Mouse (Mus musculus): Measurements from ENCODE around the gene Ctnna3. TPM values are rescaled to one million over a fixed set of nuclear protein-coding genes. Genes with fewer than 3 reads are reported as not detected.

Gene Ctnna3
- total and polyA plus RNA-seq, 3 experiments = not detected

GRCm38 (mm10) chr10:64089680-64090460 lies 660.0 kb downstream of the Ctnna3 start, which contains the start of gene Lrrtm3:
Gene Lrrtm3, minus strand, starts transcription at chr10:64090277.
- Histone ChIP-seq H3K9ac (ENCODE audit: control insufficient read depth, low read depth, low read length, poor library complexity, severe bottlenecking) (no peak within 1 kb of the TSS), H3K79me2 (ENCODE audit: control insufficient read depth, insufficient read depth, low read length, poor library complexity) (no peaks in the 10 kb centered on the region), H3K27me3 (ENCODE audit: control insufficient read depth in 1 of 2, insufficient read depth in 2 of 2, low read length in 2 of 2) (no peaks in the 10 kb centered on the region), H3K4me1 (ENCODE audit: control insufficient read depth in 1 of 2, insufficient read depth in 2 of 2, low read length in 2 of 2) (no peaks in the 10 kb centered on the region), H3K4me3 (ENCODE audit: control insufficient read depth in 1 of 2, insufficient read depth in 1 of 2, low read depth in 2 of 2, low read length in 2 of 2) (no peak within 1 kb of the TSS), H3K27ac (ENCODE audit: control insufficient read depth, low read depth, low read length) (no peak within 1 kb of the TSS), H3K9me3 (replicated peaks; ENCODE audit: insufficient read depth, low read length) (no peaks in the 10 kb centered on the region), H3K36me3 (ENCODE audit: control insufficient read depth in 1 of 2, insufficient read depth in 2 of 2, low read length in 2 of 2) (no peaks in the 10 kb centered on the region)
- TF ChIP-seq MAX (IDR thresholded peaks at IDR 0.05; ENCODE audit: low read length) (no peak), BHLHE40 (IDR thresholded peaks at IDR 0.05; ENCODE audit: borderline replicate concordance, low read depth, low read length) (no peak), MAZ (IDR thresholded peaks at IDR 0.05; ENCODE audit: low read depth, low read length) (no peak), RAD21 (IDR thresholded peaks at IDR 0.05; ENCODE audit: low read depth, low read length) (no peak), CTCF (IDR thresholded peaks at IDR 0.05 in 2 of 3, conservative IDR thresholded peaks at IDR 0.05 in 1 of 3; ENCODE audit: control insufficient read depth in 1 of 3, insufficient read depth in 1 of 3, low read depth in 2 of 3, low read length in 3 of 3, poor library complexity in 1 of 3, severe bottlenecking in 1 of 3) (no peak), TBP (IDR thresholded peaks at IDR 0.05; ENCODE audit: low read depth, low read length) (no peak), NELFE (IDR thresholded peaks at IDR 0.05; ENCODE audit: low read depth, low read length) (no peak), ZNF384 (IDR thresholded peaks at IDR 0.05; ENCODE audit: low read depth, low read length) (no peak)
- DNase-seq (ENCODE audit: low read depth, low spot score) = no peak

DNA sequence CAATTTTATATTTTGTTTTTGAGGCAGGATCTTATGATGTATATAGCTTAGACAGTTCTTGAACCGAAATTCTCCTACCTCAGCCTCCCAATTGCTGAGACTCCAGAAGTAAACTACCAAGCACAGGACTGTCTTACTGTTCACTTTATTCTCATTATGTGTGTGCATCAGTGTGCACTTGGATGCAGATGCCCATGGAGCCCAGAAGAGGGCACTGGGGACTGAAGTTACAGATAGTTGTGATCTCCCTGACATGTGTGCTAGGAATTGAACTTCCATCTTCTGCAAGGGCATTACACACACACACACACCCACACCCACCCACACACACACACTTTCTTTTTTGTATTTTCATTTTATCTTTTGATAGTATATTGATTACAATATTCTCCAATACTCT lies 666.6 kb downstream of the Ctnna3 start:
- Histone ChIP-seq H3K4me3 (ENCODE audit: control insufficient read depth in 1 of 2, insufficient read depth in 1 of 2, low read depth in 2 of 2, low read length in 2 of 2) (no peak overlapping the region), H3K27me3 (ENCODE audit: control insufficient read depth in 1 of 2, insufficient read depth in 2 of 2, low read length in 2 of 2) (no peaks in the 10 kb centered on the region), H3K4me1 (ENCODE audit: control insufficient read depth in 1 of 2, insufficient read depth in 2 of 2, low read length in 2 of 2) (no peaks in the 10 kb centered on the region), H3K36me3 (ENCODE audit: control insufficient read depth in 1 of 2, insufficient read depth in 2 of 2, low read length in 2 of 2) (no peaks in the 10 kb centered on the region), H3K9ac (ENCODE audit: control insufficient read depth, low read depth, low read length, poor library complexity, severe bottlenecking) (no peak overlapping the region), H3K27ac (ENCODE audit: control insufficient read depth, low read depth, low read length) (no peak overlapping the region), H3K9me3 (replicated peaks; ENCODE audit: insufficient read depth, low read length) (no peaks in the 10 kb centered on the region), H3K79me2 (ENCODE audit: control insufficient read depth, insufficient read depth, low read length, poor library complexity) (no peaks in the 10 kb centered on the region)
- TF ChIP-seq E2F4 (IDR thresholded peaks at IDR 0.05; ENCODE audit: borderline replicate concordance, low read depth, low read length) (no peak), NELFE (IDR thresholded peaks at IDR 0.05; ENCODE audit: low read depth, low read length) (no peak), JUND (IDR thresholded peaks at IDR 0.05; ENCODE audit: low read depth, low read length) (no peak), MAFK (IDR thresholded peaks at IDR 0.05; ENCODE audit: borderline replicate concordance, low read depth, low read length) (no peak), ZC3H11A (IDR thresholded peaks at IDR 0.05; ENCODE audit: low read depth, low read length) (no peak), TCF12 (IDR thresholded peaks at IDR 0.05; ENCODE audit: low read depth, low read length) (no peak), MYB (IDR thresholded peaks at IDR 0.05; ENCODE audit: low read depth, low read length) (no peak), ELF1 (IDR thresholded peaks at IDR 0.05; ENCODE audit: low read depth, low read length) (no peak), MEF2A (IDR thresholded peaks at IDR 0.05; ENCODE audit: extremely low read depth, insufficient replicate concordance, low read depth, low read length, poor library complexity, severe bottlenecking) (no peak), SIN3A (IDR thresholded peaks at IDR 0.05; ENCODE audit: low read length) (no peak), BHLHE40 (IDR thresholded peaks at IDR 0.05; ENCODE audit: borderline replicate concordance, low read depth, low read length) (no peak), NRF1 (IDR thresholded peaks at IDR 0.05; ENCODE audit: insufficient read depth, low read depth, low read length, poor library complexity, severe bottlenecking) (no peak), GATA1 (IDR thresholded peaks at IDR 0.05; ENCODE audit: low read depth, low read length) (no peak), RCOR1 (IDR thresholded peaks at IDR 0.05; ENCODE audit: low read depth, low read length) (no peak), ZNF384 (IDR thresholded peaks at IDR 0.05; ENCODE audit: low read depth, low read length) (no peak), CHD2 (IDR thresholded peaks at IDR 0.05; ENCODE audit: low read length) (no peak), ZKSCAN1 (IDR thresholded peaks at IDR 0.05; ENCODE audit: low read depth, low read length) (no peak), MAX (IDR thresholded peaks at IDR 0.05; ENCODE audit: low read length) (no peak), USF1 (IDR thresholded peaks at IDR 0.05; ENCODE audit: low read depth, low read length) (no peak)
- DNase-seq (ENCODE audit: low read depth, low spot score) = no peak
